ENCODE assay signal across 34 mouse cellular contexts in genomic region chr15:102500479-102500878, GRCm38 (mm10). TPM values are rescaled to one million over a fixed set of nuclear protein-coding genes. Genes with fewer than 3 reads are reported as not detected.
"Had no signal": no experiment of that assay in that cellular context is flagged by ENCODE, and none has a peak within 500 bp of the region (broad histone marks: within the 10 kb centered on the region; RNA-seq: fewer than 3 reads in every experiment).

No protein-coding gene starts in this region.

- H3K27ac ChIP-seq: gastrocnemius, adult 2 months; heart, embryonic 10.5 days; hindbrain, embryonic 13.5 days; hindbrain, embryonic 15.5 days; intestine, embryonic 15.5 days; left cerebral cortex, adult 2 months; limb, embryonic 10.5 days; limb, embryonic 12.5 days; liver, embryonic 13.5 days; liver, embryonic 15.5 days had no signal

- H3K9me3 ChIP-seq: heart, embryonic 10.5 days; heart, embryonic 12.5 days; hindbrain, embryonic 13.5 days; hindbrain, embryonic 15.5 days; intestine, embryonic 15.5 days; limb, embryonic 10.5 days; limb, embryonic 12.5 days; liver, embryonic 13.5 days; liver, embryonic 15.5 days had no signal

- H3K27me3 ChIP-seq: heart, embryonic 12.5 days; hindbrain, embryonic 13.5 days; hindbrain, embryonic 15.5 days; intestine, embryonic 15.5 days; limb, embryonic 12.5 days; liver, embryonic 13.5 days; liver, embryonic 15.5 days had no signal

- DNase-seq: gastrocnemius, adult 2 months; gastrocnemius, postnatal 14 days; gastrocnemius, postnatal 36 days; heart, adult 18-20 months; heart, postnatal 10 days; kidney, adult 18-20 months; kidney, adult 8-10 months; kidney, postnatal 10 days; kidney, postnatal 4 days; liver; liver, embryonic 13.5 days had no signal

- H3K9ac ChIP-seq: heart, embryonic 12.5 days; hindbrain, embryonic 13.5 days; hindbrain, embryonic 15.5 days; limb, embryonic 12.5 days; liver, embryonic 13.5 days; liver, embryonic 15.5 days had no signal

- H3K4me2 ChIP-seq: heart, embryonic 12.5 days; hindbrain, embryonic 13.5 days; hindbrain, embryonic 15.5 days; intestine, embryonic 15.5 days; limb, embryonic 12.5 days; liver, embryonic 11.5 days; liver, embryonic 13.5 days; liver, embryonic 15.5 days had no signal

- H3K4me3 ChIP-seq: gastrocnemius, adult 2 months; heart, embryonic 10.5 days; heart, embryonic 12.5 days; hindbrain, embryonic 13.5 days; hindbrain, embryonic 15.5 days; intestine, embryonic 15.5 days; left cerebral cortex, adult 2 months; limb, embryonic 10.5 days; limb, embryonic 12.5 days; liver, embryonic 13.5 days; liver, embryonic 15.5 days had no signal

- H3K4me1 ChIP-seq: hindbrain, embryonic 13.5 days; hindbrain, embryonic 15.5 days; limb, embryonic 10.5 days; limb, embryonic 12.5 days had no signal

- ATAC-seq: inflammation-experienced regulatory T-cells, adult 6 months had no signal

RNA-seq across cellular contexts. Expression of gene Gm10337, which starts 3.0 kb away (rescaled TPM):
- total RNA-seq: gastrocnemius, adult 2 months; gastrocnemius, postnatal 14 days; gastrocnemius, postnatal 36 days; heart, adult 18-20 months; heart, adult 8-10 months; heart, postnatal 25 days; hematopoietic stem cell, adult 5-6 weeks; layer of hippocampus, adult 18-20 months; layer of hippocampus, postnatal 10 days; layer of hippocampus, postnatal 25 days; left cerebral cortex, adult 2 months; left cerebral cortex, postnatal 14 days; left cerebral cortex, postnatal 36 days had no signal
- polyA plus RNA-seq: gonadal fat pad, adult 2 months; heart, embryonic 10.5 days; heart, embryonic 12.5 days; inflammation-experienced regulatory T-cells, adult 6 months; intestine, embryonic 15.5 days; intestine, postnatal 0 days; kidney, embryonic 14.5 days; limb, embryonic 12.5 days; limb, embryonic 14.5 days; liver, embryonic 11.5 days; liver, embryonic 13.5 days; liver, embryonic 15.5 days had no signal
